ENCODE assay signal across 1 mouse cellular context in genomic region chr6:125155262-125155661, GRCm38 (mm10).
TF ChIP-seq lines count a peak whose summit lies in the region.

No protein-coding gene starts in this region.

TF ChIP-seq in myocyte, 11 proteins besides CTCF, POLR2A, EP300 and RAD21:
- TF ChIP-seq MYOD1 (IDR thresholded peaks at IDR 0.05; ENCODE audit: control insufficient read depth in 1 of 3, insufficient read length in 2 of 3, low read depth in 2 of 3) (no peak), CEBPB (IDR thresholded peaks at IDR 0.05; ENCODE audit: insufficient read depth, poor library complexity, severe bottlenecking) (no peak)
